Mouse (Mus musculus) hindbrain, embryonic 12.5 days (tissue): ENCODE measurements around the gene Hps5. TPM values are rescaled to one million over a fixed set of nuclear protein-coding genes. Genes with fewer than 3 reads are reported as not detected.
"Not testable (repeated sequence)": the region's sequence is repeated elsewhere in the genome, so short reads cannot be mapped to it uniquely, and the experiment has no call there.

ENCODE experiments used
- ATAC-seq: fragments of 200-750 bp; cut with Nextera tagmentation; 2 replicates; pipeline ENCODE4 v1.8.0; 2017; ENCODE audit warnings: moderate TSS enrichment; ENCODE audit not compliant: low FRiP score
- H3K27ac ChIP-seq: fragments of 300-500 bp; sonication (generic); 2 replicates; pipeline ENCODE4 v1.5.1; 2016; ENCODE audit warnings: mild to moderate bottlenecking
- H3K27me3 ChIP-seq: fragments of 300-500 bp; sonication (generic); 2 replicates; pipeline ENCODE4 v1.6.1; 2016; ENCODE audit warnings: mild to moderate bottlenecking
- H3K36me3 ChIP-seq: fragments of 300-500 bp; sonication (generic); 2 replicates; pipeline ENCODE4 v1.6.1; 2016; ENCODE audit warnings: mild to moderate bottlenecking
- H3K4me1 ChIP-seq: fragments of 300-500 bp; sonication (generic); 2 replicates; pipeline ENCODE4 v1.6.1; 2016
- H3K4me2 ChIP-seq: fragments of 300-500 bp; sonication (generic); replicated peaks from 2 replicates; pipeline ENCODE4 v1.6.1; 2016; ENCODE audit warnings: mild to moderate bottlenecking
- H3K4me3 ChIP-seq: fragments of 300-500 bp; sonication (generic); 2 replicates; pipeline ENCODE4 v1.5.1; 2016; ENCODE audit warnings: mild to moderate bottlenecking
- H3K9ac ChIP-seq: fragments of 300-500 bp; sonication (generic); 2 replicates; pipeline ENCODE4 v1.6.1; 2016; ENCODE audit warnings: mild to moderate bottlenecking, moderate library complexity
- H3K9me3 ChIP-seq: fragments of 300-500 bp; sonication (generic); replicated peaks from 2 replicates; pipeline ENCODE4 v1.6.1; 2016; ENCODE audit warnings: mild to moderate bottlenecking
- WGBS: fragments of 180-500 bp; shearing (Covaris S2); methylation state at CpG from one replicate; pipeline ENCODE4 v1.1.7; 2016; 5-methylcytosine and 5-hydroxymethylcytosine counted together
- polyA plus RNA-seq: library from polyadenylated mRNA; unstranded; fragments of >200 nt; fragmentation: Nextera tagmentation; extraction: Ambion mirVana; gene quantifications from 2 replicates; pipeline ENCODE4 v1.2.1, GENCODE M21; 2016

Gene Hps5
- polyA plus RNA-seq, 1 experiment from 2014 or later = 28.9 TPM

DNA sequence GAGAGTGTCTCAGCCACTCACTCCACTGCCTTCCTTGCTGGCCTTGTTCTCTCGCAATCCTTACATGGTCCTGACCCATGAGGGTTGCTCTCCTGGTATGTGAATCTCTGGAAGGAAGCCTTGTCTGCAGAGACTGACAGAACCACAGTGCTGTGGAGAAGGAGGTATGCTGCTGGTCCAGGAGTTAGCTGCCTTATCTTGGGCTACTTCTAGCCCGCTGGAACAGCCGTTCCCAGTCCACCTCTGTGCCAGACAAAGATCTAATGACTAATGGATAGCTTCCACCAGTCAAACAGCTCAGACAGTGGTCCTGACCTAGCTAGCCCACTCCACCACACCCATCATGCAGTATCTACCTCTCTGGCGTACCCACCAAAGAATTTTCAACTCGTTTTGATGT lies 40.5 kb upstream of the Hps5 start:
- Histone ChIP-seq H3K4me2 (no peak overlapping the region), H3K9me3 (no peaks in the 10 kb centered on the region), H3K27ac (no peak overlapping the region), H3K4me3 (no peak overlapping the region), H3K27me3 (peaks cover 12% of the 10 kb centered on the region; the same call in 1 of the 2 replicates), H3K9ac (no peak overlapping the region), H3K4me1 (peaks cover 27% of the 10 kb centered on the region), H3K36me3 (no peaks in the 10 kb centered on the region)
- WGBS = 82% methylated on average over 5 of the region's 5 CpGs
- ATAC-seq = no peak

DNA sequence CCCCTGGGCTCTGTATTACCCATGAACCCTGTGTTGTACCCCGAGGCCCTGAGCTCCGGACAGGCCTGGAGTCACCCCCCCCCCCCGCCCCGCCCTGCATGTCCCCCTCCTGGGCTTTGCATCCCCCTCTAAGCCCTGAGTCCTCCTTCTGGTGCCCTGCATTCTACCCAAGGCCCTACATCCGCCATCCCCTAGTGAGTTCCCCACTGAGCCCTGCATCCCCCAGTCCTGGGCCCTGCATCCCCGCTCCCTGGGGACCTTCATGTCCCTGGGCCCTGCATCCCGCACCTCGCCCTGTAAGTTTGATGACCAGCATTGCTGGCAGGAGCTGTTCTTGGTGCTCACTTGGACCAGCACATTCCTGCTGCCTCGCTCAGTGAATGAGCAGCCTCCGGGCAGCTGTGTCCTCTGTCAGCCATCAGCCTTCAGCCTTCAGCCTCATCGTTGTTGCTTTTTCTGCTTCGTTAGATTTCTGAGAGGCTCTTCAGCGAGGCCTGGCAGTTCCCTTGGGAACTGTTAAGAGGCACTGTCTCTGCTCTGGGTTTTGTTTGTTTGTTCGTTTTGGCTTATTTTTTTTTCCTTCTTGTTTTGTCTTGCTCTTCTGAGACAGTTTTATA lies 39.2 kb upstream of the Hps5 start:
- Histone ChIP-seq H3K9me3 (no peaks in the 10 kb centered on the region), H3K27ac (peak overlapping the region; percentile 26; the same call in 1 of the 2 replicates), H3K4me2 (peak overlapping the region; percentile 6; the same call in 1 of the 2 replicates), H3K4me1 (peaks cover 27% of the 10 kb centered on the region), H3K4me3 (no peak overlapping the region), H3K9ac (peak overlapping the region; percentile 29; the same call in 1 of the 2 replicates), H3K27me3 (0 out of 2 replicates have a peak, but pooled peaks cover 6% of the 10 kb centered on the region), H3K36me3 (no peaks in the 10 kb centered on the region)
- 18% methylated on average over 14 of the region's 14 CpGs for WGBS
- peak; percentile 57 for ATAC-seq

DNA sequence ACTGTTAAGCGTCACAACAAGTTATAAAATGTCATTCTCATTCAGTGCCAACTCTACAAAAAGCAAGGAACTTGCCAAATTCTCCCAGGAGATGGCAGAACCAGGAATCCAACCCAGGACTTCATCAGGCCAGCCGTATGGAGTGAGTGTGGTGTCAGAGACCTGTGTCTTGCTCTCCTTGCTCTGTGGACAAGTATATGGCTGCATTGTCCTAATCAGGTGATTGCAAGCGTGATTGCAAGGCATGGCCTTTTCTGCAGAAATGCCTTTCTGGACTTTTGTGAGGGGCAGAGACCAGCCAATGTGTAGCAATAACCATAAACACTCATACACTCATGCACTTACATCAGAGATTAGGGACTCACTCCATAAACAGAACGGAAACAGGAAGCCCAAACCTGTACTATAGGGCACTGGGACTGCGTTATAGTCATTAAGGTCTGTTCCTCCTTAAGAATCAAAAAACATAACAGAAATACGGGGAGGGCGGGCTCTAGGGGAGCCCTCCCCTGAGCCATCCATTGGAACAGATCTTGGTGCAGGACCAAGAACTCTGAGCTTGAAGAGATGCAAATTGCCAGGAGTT lies 37.9 kb upstream of the Hps5 start:
- 92% methylated on average over 7 of the region's 7 CpGs for WGBS
- H3K4me1 ChIP-seq = peaks cover 18% of the 10 kb centered on the region

DNA sequence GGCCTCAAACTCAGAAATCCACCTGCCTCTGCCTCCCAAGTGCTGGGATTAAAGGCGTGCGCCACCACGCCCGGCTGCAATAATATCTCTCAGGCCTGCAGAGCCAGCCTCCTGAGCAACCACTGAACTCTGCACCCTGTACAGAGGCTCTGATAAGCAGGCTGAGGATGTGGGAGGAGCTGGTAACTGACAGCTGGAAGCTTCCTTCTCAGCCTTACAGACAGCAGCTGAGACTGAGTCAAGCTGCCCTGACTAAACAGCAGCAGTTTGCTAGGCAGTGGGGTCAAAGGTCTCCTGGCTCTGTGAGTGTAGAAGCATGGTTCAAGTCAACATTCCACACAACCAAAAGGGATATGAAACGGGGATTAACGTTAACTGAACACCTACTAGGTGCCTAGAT lies 37.4 kb upstream of the Hps5 start:
- 71% methylated on average over 6 of the region's 6 CpGs for WGBS
- Histone ChIP-seq H3K9ac (no peak overlapping the region), H3K4me2 (no peak overlapping the region), H3K27me3 (no peaks in the 10 kb centered on the region), H3K36me3 (no peaks in the 10 kb centered on the region), H3K4me1 (peaks cover 13% of the 10 kb centered on the region), H3K9me3 (no peaks in the 10 kb centered on the region), H3K27ac (no peak overlapping the region), H3K4me3 (no peak overlapping the region)
- no peak for ATAC-seq

More for the DNA sequence above, 37.9 kb upstream of the Hps5 start:
- no peak for ATAC-seq
- H3K4me3 ChIP-seq = no peak overlapping the region
- H3K4me2 ChIP-seq = no peak overlapping the region
- H3K9ac ChIP-seq = no peak overlapping the region
- no peaks in the 10 kb centered on the region for H3K27me3 ChIP-seq
- H3K36me3 ChIP-seq = no peaks in the 10 kb centered on the region
- no peaks in the 10 kb centered on the region for H3K9me3 ChIP-seq
- no peak overlapping the region for H3K27ac ChIP-seq

DNA sequence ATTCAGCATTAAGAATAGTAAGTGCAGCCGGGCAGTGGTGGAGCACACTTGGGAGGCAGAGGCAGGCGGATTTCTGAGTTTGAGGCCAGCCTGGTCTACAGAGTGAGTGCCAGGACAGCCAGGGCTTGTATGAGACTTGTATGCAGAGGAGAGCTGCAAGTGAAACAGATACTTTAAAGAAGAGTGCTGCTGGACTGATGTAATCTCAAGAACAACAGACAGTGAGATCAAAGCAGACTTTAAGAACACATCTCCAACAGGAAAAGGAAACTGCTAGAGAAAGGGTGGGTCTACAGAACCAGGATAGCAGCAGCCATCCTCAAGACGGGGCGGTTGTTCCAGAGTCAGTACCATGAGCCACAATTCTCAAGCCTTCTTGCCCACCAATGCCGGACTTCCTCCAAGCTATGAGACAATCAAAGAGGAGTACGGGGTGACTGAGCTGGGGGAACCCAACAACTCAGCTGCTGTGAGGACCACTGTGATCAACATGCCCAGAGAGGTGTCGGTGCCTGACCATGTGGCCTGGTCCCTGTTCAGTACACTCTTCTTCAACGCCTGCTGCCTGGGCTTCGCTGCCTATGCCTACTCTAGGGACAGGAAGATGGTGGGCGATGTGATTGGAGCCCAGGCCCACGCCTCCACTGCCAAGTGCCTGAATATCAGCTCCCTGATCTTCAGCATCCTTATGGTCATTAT lies 36.4 kb upstream of the Hps5 start:
- not testable (repeated sequence) for H3K4me1 ChIP-seq, H3K4me2 ChIP-seq, H3K9ac ChIP-seq, H3K4me3 ChIP-seq, ATAC-seq, H3K36me3 ChIP-seq, H3K27ac ChIP-seq, H3K27me3 ChIP-seq, H3K9me3 ChIP-seq
- 94% methylated on average over 11 of the region's 11 CpGs for WGBS

DNA sequence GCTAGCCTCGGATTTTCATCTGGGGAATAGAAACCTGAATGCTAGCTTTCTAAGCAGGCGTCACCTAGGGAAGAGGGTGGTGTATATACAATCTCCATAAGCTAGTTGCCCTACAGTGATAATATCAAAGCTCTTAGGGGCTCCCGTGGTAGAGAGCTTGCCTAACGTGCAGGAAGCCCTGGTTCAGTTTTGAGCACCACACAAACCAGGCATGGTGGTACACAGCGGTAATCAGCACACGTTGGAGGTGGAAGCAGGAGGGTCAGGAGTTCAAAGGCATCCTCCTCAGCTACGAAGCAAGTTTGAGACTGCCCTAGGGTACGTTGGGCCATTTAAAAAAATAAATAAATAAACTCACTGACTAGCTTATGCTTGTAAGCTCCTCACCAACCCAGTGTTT lies 35.8 kb upstream of the Hps5 start:
- no peak for ATAC-seq
- Histone ChIP-seq H3K27ac (no peak overlapping the region), H3K36me3 (no peaks in the 10 kb centered on the region), H3K9ac (no peak overlapping the region), H3K4me2 (no peak overlapping the region), H3K4me3 (no peak overlapping the region), H3K4me1 (peaks cover 7% of the 10 kb centered on the region), H3K27me3 (no peaks in the 10 kb centered on the region), H3K9me3 (no peaks in the 10 kb centered on the region)
- 81% methylated on average over 8 of the region's 8 CpGs for WGBS

DNA sequence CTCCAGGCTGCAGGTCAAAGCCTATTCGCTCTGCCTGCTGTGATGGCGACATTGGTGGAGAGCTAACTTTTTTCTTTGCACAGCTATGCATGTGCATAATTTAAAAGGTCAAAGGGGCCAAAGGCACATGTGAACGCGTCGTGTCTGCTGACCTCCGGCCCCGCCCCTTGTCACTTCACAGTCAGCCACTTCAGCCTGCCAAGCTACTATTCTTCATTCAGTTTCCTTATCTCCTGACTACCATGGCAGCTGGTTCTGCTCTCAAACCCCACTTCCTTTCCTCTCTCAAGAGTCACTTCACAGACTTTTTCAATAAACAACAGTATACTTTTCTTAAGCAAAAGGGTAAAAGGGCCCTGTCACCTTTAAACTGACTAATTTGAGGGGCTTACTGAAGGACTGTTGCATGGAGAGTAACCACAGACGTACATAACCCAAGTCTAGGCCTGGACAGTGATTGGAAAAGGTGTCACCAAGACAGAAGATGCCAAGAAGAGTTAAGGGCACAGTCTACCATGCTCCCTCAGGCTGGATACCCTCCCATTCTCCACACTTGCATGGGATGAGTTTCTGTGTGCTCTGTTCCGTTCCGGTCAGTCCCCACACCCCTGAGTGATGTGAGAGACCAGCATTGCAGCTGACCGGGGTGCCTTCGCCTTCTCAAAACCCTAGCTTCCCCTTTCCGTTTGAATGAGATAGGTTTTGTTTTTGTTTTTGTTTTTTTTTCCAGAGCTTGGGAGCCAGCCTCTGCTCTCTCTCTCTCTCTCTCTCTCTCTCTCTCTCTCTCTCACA lies 35.1 kb upstream of the Hps5 start:
- ATAC-seq = no peak
- Histone ChIP-seq H3K9me3 (no peaks in the 10 kb centered on the region), H3K4me3 (no peak overlapping the region), H3K4me2 (no peak overlapping the region), H3K4me1 (peaks cover 7% of the 10 kb centered on the region), H3K36me3 (no peaks in the 10 kb centered on the region), H3K9ac (no peak overlapping the region), H3K27ac (no peak overlapping the region), H3K27me3 (no peaks in the 10 kb centered on the region)
- WGBS = 55% methylated on average over 13 of the region's 13 CpGs

DNA sequence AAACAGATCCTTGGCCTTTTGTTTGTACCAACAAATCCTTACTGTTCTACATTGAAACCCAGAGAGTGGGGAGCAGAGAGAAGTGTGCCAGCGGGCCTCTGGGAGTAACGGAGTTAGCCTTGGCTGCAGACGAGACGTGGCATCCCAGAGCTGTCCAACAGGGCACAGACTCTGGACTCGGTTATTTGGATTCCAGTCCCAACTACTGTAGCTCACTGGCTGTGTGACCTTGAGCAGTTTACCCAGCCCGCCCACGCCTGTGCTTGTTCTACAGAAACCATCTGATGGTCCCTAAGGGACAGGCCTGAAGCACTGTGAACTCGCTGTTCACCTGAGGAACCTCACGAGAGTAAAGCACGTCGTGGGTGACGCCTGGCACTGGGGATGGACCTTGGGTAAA lies 34.0 kb upstream of the Hps5 start:
- H3K36me3 ChIP-seq = no peaks in the 10 kb centered on the region
- H3K27ac ChIP-seq = no peak overlapping the region
- no peaks in the 10 kb centered on the region for H3K27me3 ChIP-seq
- no peak for ATAC-seq
- 86% methylated on average over 12 of the region's 12 CpGs for WGBS
- peaks cover 1% of the 10 kb centered on the region for H3K4me1 ChIP-seq
- H3K9ac ChIP-seq = no peak overlapping the region
- no peak overlapping the region for H3K4me2 ChIP-seq
- H3K4me3 ChIP-seq = no peak overlapping the region
- H3K9me3 ChIP-seq = no peaks in the 10 kb centered on the region

DNA sequence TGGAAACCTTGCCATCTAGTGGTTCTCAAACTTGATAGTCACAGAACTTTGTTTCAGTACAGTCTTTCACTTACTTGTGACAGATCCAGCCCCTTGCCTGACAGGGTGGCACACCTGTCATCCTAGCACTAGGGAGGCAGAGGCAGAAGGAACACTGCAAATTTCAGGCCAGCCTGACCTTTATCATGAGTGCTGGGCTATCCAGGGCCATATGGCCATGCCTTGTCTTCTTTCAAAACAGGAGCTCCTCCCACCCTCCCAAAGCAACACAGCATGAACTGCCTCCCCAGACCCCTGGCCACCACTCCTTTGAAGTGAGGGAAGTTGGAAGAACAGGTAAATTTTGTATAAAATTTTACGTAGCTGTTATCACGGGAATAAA lies 31.9 kb upstream of the Hps5 start:
- no peaks in the 10 kb centered on the region for H3K4me1 ChIP-seq
- peaks cover 8% of the 10 kb centered on the region for H3K36me3 ChIP-seq
- no peak overlapping the region for H3K4me3 ChIP-seq
- H3K27ac ChIP-seq = no peak overlapping the region
- H3K27me3 ChIP-seq = no peaks in the 10 kb centered on the region
- no peaks in the 10 kb centered on the region for H3K9me3 ChIP-seq
- no peak overlapping the region for H3K4me2 ChIP-seq
- H3K9ac ChIP-seq = no peak overlapping the region
- ATAC-seq = no peak
- WGBS = 67% methylated on average over 2 of the region's 2 CpGs

DNA sequence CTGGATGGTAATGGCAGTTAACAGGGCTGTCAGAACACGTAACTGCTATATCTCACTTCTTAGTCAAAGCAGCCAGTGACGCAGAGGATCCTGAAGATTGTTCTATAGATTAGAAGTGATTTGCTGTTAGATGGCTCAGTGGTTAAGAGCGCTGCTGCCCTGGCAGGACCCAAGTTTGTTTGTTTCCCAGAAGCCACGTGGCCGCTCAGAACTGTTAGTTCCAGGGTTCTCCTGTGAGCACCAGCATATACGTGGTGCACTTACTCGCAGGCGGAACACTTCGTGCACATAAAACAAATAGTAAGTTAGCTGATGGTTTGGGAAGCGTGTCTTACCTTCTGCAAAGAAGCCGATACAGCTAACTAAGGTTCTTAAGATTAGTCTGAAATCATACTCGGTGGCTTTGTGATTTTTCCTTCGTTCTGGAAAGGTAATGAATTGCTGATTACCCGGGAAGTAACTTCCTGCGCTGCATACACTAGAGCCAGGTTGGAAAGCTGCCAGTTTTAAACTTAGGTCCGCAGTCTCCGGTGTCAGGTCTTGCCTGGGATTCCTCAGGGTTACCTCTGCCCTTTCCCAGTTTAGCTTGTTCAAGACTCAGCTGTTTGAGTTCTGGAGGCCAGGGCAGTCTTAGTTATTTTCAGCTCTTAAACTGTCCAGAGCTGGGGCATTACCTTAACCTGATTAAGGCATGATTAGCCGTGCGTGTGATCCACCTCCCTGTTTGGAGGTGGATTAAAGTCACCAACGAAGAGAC lies 31.4 kb upstream of the Hps5 start:
- H3K27ac ChIP-seq = no peak overlapping the region
- H3K9me3 ChIP-seq = no peaks in the 10 kb centered on the region
- H3K36me3 ChIP-seq = peaks cover 14% of the 10 kb centered on the region
- ATAC-seq = no peak
- 82% methylated on average over 20 of the region's 20 CpGs for WGBS
- H3K4me2 ChIP-seq = no peak overlapping the region
- no peak overlapping the region for H3K4me3 ChIP-seq
- no peaks in the 10 kb centered on the region for H3K27me3 ChIP-seq
- H3K4me1 ChIP-seq = no peaks in the 10 kb centered on the region
- H3K9ac ChIP-seq = no peak overlapping the region

DNA sequence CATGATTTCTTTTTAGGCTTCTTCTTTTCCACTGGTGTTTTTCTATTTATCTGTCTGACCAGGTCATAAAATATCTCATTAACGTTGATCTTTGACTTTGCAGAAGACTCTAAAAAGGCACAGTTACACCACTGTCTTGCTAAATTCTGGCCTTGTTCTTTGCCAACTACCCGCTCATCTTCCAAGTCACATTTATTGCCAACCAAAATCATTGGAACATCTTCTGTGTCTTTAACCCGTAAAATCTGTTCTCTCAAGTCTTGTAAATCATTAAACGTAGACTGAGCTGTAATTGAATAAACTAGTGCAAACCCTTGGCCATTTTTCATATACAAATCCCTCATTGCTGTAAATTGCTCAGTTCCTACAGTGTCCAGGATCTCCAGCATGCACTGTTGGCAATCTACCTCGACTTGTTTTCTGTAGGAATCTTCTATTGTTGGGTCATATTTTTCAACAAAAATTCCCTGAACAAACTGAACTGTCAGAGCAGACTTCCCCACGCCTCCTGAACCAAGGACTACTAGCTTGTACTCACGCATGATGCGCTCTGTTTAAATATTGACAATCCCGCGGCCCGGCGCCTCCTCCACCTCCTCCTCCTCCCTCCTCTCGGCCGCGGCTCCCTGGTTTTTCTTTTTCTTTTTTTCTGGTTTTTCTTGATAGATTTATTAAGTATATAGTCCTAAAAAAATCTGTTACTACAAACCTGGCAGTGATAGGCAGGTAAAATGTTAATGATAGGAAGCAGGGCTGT lies 25.2 kb upstream of the Hps5 start:
- H3K9me3 ChIP-seq, H3K27ac ChIP-seq, H3K4me1 ChIP-seq, H3K4me2 ChIP-seq, H3K4me3 ChIP-seq, H3K9ac ChIP-seq, ATAC-seq, H3K27me3 ChIP-seq: not testable (repeated sequence)
- peaks cover 64% of the 10 kb centered on the region for H3K36me3 ChIP-seq
- 93% methylated on average over 15 of the region's 15 CpGs for WGBS
